In genomic region chr3:83553858-83554257, GRCm38 (mm10) we compare ENCODE assay signal across 17 mouse cellular contexts.
A peak's percentile ranks its signal among the peaks of the same experiment; 100 is the strongest.
DNase-seq lines count a peak whose midpoint lies in the region; ATAC-seq and TF ChIP-seq lines count a peak whose summit lies in the region.
"Had no signal": no experiment of that assay in that cellular context is flagged by ENCODE, and none has a peak within 500 bp of the region (broad histone marks: within the 10 kb centered on the region; RNA-seq: fewer than 3 reads in every experiment).

No protein-coding gene starts in this region.

- H3K4me3 ChIP-seq in forebrain, embryonic 10.5 days: no peak overlapping the region
- H3K4me3 ChIP-seq in forebrain, postnatal 0 days (ENCODE audit: low read depth, low read length): no peak overlapping the region
- no peak overlapping the region for H3K4me3 ChIP-seq in kidney, embryonic 16.5 days (ENCODE audit: low read length)
- no peak overlapping the region for H3K4me3 ChIP-seq in embryonic facial prominence, embryonic 12.5 days
- no peak overlapping the region for H3K4me3 ChIP-seq in intestine, embryonic 16.5 days (ENCODE audit: low read length)
- H3K4me3 ChIP-seq: forebrain, embryonic 12.5 days; lung, embryonic 15.5 days; midbrain, embryonic 15.5 days; neural tube, embryonic 12.5 days had no signal

- H3K36me3 ChIP-seq in forebrain, embryonic 10.5 days (replicated peaks): no peaks in the 10 kb centered on the region
- H3K36me3 ChIP-seq in forebrain, postnatal 0 days (ENCODE audit: insufficient read depth): no peaks in the 10 kb centered on the region
- no peaks in the 10 kb centered on the region for H3K36me3 ChIP-seq in kidney, embryonic 16.5 days (ENCODE audit: insufficient read depth, low read length)
- no peaks in the 10 kb centered on the region for H3K36me3 ChIP-seq in embryonic facial prominence, embryonic 12.5 days
- no peaks in the 10 kb centered on the region for H3K36me3 ChIP-seq in intestine, embryonic 16.5 days (ENCODE audit: control insufficient read depth, insufficient read depth, low read length)
- H3K36me3 ChIP-seq: forebrain, embryonic 12.5 days; lung, embryonic 15.5 days; midbrain, embryonic 15.5 days; neural tube, embryonic 12.5 days had no signal

- no peak overlapping the region for H3K4me2 ChIP-seq in forebrain, postnatal 0 days (ENCODE audit: low read depth)
- H3K4me2 ChIP-seq in kidney, embryonic 16.5 days (replicated peaks; ENCODE audit: low read depth, low read length): no peak overlapping the region
- H3K4me2 ChIP-seq in embryonic facial prominence, embryonic 12.5 days (replicated peaks): 0 out of 2 replicates have a peak overlapping the region, but pooled peaks have one; percentile 2
- H3K4me2 ChIP-seq in intestine, embryonic 16.5 days (ENCODE audit: low read depth, low read length): no peak overlapping the region
- H3K4me2 ChIP-seq: forebrain, embryonic 12.5 days; lung, embryonic 15.5 days; midbrain, embryonic 15.5 days; neural tube, embryonic 12.5 days had no signal

- H3K27ac ChIP-seq in forebrain, embryonic 10.5 days: 0 out of 2 replicates have a peak overlapping the region, but pooled peaks have one; percentile 30
- no peak overlapping the region for H3K27ac ChIP-seq in forebrain, postnatal 0 days (ENCODE audit: low read depth, low read length)
- H3K27ac ChIP-seq in kidney, embryonic 16.5 days (ENCODE audit: low read length): no peak overlapping the region
- 0 out of 2 replicates have a peak overlapping the region, but pooled peaks have one; percentile 13 for H3K27ac ChIP-seq in embryonic facial prominence, embryonic 12.5 days
- 0 out of 2 replicates have a peak overlapping the region, but pooled peaks have one; percentile 21 for H3K27ac ChIP-seq in intestine, embryonic 16.5 days (ENCODE audit: low read length)
- H3K27ac ChIP-seq: forebrain, embryonic 12.5 days; lung, embryonic 15.5 days; midbrain, embryonic 15.5 days; neural tube, embryonic 12.5 days had no signal

- H3K9ac ChIP-seq in forebrain, postnatal 0 days: no peak overlapping the region
- H3K9ac ChIP-seq in kidney, embryonic 16.5 days (replicated peaks; ENCODE audit: low read length): no peak overlapping the region
- H3K9ac ChIP-seq in embryonic facial prominence, embryonic 12.5 days: no peak overlapping the region
- no peak overlapping the region for H3K9ac ChIP-seq in intestine, embryonic 16.5 days (ENCODE audit: low read depth, low read length)
- H3K9ac ChIP-seq: forebrain, embryonic 12.5 days; lung, embryonic 15.5 days; midbrain, embryonic 15.5 days; neural tube, embryonic 12.5 days had no signal

- peaks cover 11% of the 10 kb centered on the region for H3K4me1 ChIP-seq in forebrain, embryonic 10.5 days
- no peaks in the 10 kb centered on the region for H3K4me1 ChIP-seq in forebrain, postnatal 0 days (ENCODE audit: insufficient read depth)
- no peaks in the 10 kb centered on the region for H3K4me1 ChIP-seq in kidney, embryonic 16.5 days (ENCODE audit: insufficient read depth, low read length)
- peaks cover 8% of the 10 kb centered on the region; the same call in 1 of the 2 replicates for H3K4me1 ChIP-seq in embryonic facial prominence, embryonic 12.5 days
- 0 out of 2 replicates have a peak, but pooled peaks cover 4% of the 10 kb centered on the region for H3K4me1 ChIP-seq in intestine, embryonic 16.5 days (ENCODE audit: control insufficient read depth, insufficient read depth, low read length)
- H3K4me1 ChIP-seq: lung, embryonic 15.5 days; midbrain, embryonic 15.5 days; neural tube, embryonic 12.5 days had no signal

- 72% methylated on average over 11 of the region's 11 CpGs for WGBS in forebrain, embryonic 10.5 days
- 69% methylated on average over 11 of the region's 11 CpGs for WGBS in forebrain, postnatal 0 days
- WGBS in kidney, embryonic 16.5 days: 49% methylated on average over 11 of the region's 11 CpGs
- WGBS in embryonic facial prominence, embryonic 12.5 days: 36% methylated on average over 11 of the region's 11 CpGs
- 50% methylated on average over 11 of the region's 11 CpGs for WGBS in intestine, embryonic 16.5 days

- no peak for ATAC-seq in forebrain, postnatal 0 days
- peak; percentile 60; the same call in 1 of the 2 replicates for ATAC-seq in kidney, embryonic 16.5 days (ENCODE audit: low FRiP score, low TSS enrichment)
- 0 out of 2 replicates have a peak, but pooled peaks have one; percentile 2 for ATAC-seq in embryonic facial prominence, embryonic 12.5 days (ENCODE audit: insufficient number of reproducible peaks, insufficient read depth, low FRiP score, low TSS enrichment)
- no peak for ATAC-seq in intestine, embryonic 16.5 days
- ATAC-seq: midbrain, embryonic 15.5 days; Patski had no signal

- TF ChIP-seq CTCF in forebrain, postnatal 0 days (IDR thresholded peaks at IDR 0.05; ENCODE audit: low read depth): no peak

- H3K9me3 ChIP-seq in forebrain, embryonic 10.5 days: no peaks in the 10 kb centered on the region
- H3K9me3 ChIP-seq in forebrain, postnatal 0 days (ENCODE audit: low read length): no peaks in the 10 kb centered on the region
- no peaks in the 10 kb centered on the region for H3K9me3 ChIP-seq in kidney, embryonic 16.5 days (ENCODE audit: low read length)
- no peaks in the 10 kb centered on the region for H3K9me3 ChIP-seq in embryonic facial prominence, embryonic 12.5 days
- no peaks in the 10 kb centered on the region for H3K9me3 ChIP-seq in intestine, embryonic 16.5 days (ENCODE audit: control insufficient read depth, low read length)
- H3K9me3 ChIP-seq: forebrain, embryonic 12.5 days; lung, embryonic 15.5 days; midbrain, embryonic 15.5 days; neural tube, embryonic 12.5 days had no signal

- DNase-seq in forebrain, embryonic 10.5 days (ENCODE audit: extremely low spot score, low spot score): no peak
- no peak for DNase-seq in forebrain, postnatal 0 days
- DNase-seq in kidney, adult 11 months: no peak
- DNase-seq in left cerebral cortex, adult 11 months (ENCODE audit: low spot score): no peak
- no peak for DNase-seq in neural tube, embryonic 10.5 days (ENCODE audit: extremely low spot score, low spot score)
- DNase-seq: cerebellum, adult 18-20 months; kidney, adult 2 months; liver; thymus, postnatal 14 days had no signal

- no peaks in the 10 kb centered on the region for H3K27me3 ChIP-seq in forebrain, embryonic 10.5 days (ENCODE audit: poor library complexity, severe bottlenecking)
- H3K27me3 ChIP-seq in forebrain, postnatal 0 days (ENCODE audit: insufficient read depth, low read length): no peaks in the 10 kb centered on the region
- H3K27me3 ChIP-seq in kidney, embryonic 16.5 days (ENCODE audit: insufficient read depth, low read length): no peaks in the 10 kb centered on the region
- no peaks in the 10 kb centered on the region for H3K27me3 ChIP-seq in embryonic facial prominence, embryonic 12.5 days
- H3K27me3 ChIP-seq in intestine, embryonic 16.5 days (replicated peaks; ENCODE audit: control insufficient read depth, insufficient read depth, low read length): no peaks in the 10 kb centered on the region
- H3K27me3 ChIP-seq: forebrain, embryonic 12.5 days; lung, embryonic 15.5 days; midbrain, embryonic 15.5 days; neural tube, embryonic 12.5 days had no signal

Comparison
In these comparisons a context has a peak if more than half of its experiments do, and no peak if none do; other contexts are left out.
1. H3K27ac ChIP-seq: peak in forebrain, embryonic 10.5 days (single experiment), embryonic facial prominence, embryonic 12.5 days (single experiment) and intestine, embryonic 16.5 days (single experiment); none in forebrain, postnatal 0 days (single experiment) and kidney, embryonic 16.5 days (single experiment).
2. ATAC-seq: peak in kidney, embryonic 16.5 days (single experiment) and embryonic facial prominence, embryonic 12.5 days (single experiment); none in forebrain, postnatal 0 days (single experiment) and intestine, embryonic 16.5 days (single experiment).